Mouse (Mus musculus): ENCODE results near the gene Def6. TPM values are rescaled to one million over a fixed set of nuclear protein-coding genes. Genes with fewer than 3 reads are reported as not detected.
A peak's percentile ranks its signal among the peaks of the same experiment; 100 is the strongest.
"Not testable (repeated sequence)": the region's sequence is repeated elsewhere in the genome, so short reads cannot be mapped to it uniquely, and the experiment has no call there.

Def6 gene
- total RNA-seq, 2 experiments from 2014 or later: 2.8 to 3.3 TPM

DNA sequence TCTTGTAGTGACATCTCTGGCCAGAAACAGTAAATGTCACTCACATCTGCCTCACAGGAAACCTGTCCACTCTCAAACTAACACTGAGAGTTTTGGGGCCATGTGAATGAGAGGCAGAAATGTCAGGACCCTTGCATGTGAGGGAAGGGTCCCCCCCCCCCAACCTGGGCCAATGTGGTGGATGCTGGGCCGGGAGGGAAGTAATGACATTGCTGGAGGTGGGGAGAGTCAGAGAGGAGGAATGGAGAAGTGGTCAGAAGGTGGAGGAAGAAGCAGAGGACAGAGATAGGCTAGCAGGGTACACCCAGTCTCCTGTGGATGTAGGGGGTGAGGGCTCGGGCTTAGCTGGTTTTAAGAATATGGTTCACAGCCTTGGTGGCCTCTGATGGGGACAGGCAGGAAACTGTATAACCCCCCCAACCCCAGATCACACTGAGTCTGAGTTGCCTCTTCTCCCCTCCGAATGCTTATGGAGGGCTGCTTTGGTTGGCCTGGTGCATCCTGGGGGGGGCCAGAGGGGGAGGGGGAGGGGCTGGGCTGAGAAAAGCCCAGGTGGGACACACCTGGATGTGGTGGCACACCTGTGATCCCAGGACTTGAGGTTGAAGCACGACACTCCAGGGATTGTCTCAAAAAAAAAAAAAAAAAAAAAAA lies 2.0 kb downstream of the Def6 start:
- no peak for DNase-seq

DNA sequence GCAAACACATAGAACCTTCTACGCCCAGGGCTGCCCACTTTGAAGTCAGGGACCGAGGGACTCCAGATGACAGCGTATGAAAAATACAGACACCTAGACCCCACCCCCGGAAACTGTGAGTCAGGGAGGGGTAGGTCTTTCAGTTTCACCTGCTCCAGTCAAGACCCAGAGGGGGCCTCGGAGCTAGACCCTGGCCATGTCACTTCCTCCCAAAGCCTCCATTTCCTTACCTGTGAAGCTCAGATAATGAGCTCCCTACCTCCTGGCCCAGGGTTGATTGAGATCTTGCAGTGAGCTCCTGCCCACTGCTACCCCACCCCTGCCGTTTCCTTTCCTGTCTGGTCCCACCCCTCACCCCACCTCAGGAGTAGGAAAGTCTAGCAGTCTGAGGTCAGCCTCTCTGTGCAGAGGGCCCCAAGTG lies 4.4 kb downstream of the Def6 start:
- DNase-seq: no peak

- no peak for DNase-seq
Observed at GRCm38 (mm10) chr17:28212391-28212790, 4.8 kb downstream of the Def6 start.

DNA sequence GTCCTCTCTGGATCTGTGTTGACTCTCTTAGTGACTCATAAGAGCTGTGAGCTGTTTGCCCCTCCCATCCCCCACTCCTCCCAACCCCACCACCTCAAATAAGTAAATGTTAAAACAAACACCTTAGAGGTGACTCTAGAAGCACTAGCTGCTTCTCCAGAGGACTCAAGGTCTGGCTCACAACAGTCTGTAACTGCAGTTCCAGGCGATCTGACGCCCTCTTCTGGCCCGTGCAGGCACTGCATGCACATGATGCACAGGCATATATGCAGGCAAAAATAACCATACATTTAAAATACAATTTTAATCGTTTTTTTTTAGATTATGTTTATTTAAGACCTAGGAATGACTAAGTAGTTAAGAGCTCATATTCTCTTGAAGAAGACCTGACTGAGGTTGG lies 5.7 kb downstream of the Def6 start:
- no peak for DNase-seq

- DNase-seq: no peak
Observed at GRCm38 (mm10) chr17:28216791-28217190, 9.2 kb downstream of the Def6 start.

GRCm38 (mm10) chr17:28217721-28218649 lies 10.4 kb downstream of the Def6 start:
- DNase-seq: peak; percentile 33

GRCm38 (mm10) chr17:28222463-28222862 lies 14.9 kb downstream of the Def6 start:
- not testable (repeated sequence) for DNase-seq

- peak; percentile 91 for DNase-seq
Observed at GRCm38 (mm10) chr17:28223561-28224391, 16.2 kb downstream of the Def6 start.

GRCm38 (mm10) chr17:28224615-28225014 lies 17.0 kb downstream of the Def6 start:
- no peak for DNase-seq

DNA sequence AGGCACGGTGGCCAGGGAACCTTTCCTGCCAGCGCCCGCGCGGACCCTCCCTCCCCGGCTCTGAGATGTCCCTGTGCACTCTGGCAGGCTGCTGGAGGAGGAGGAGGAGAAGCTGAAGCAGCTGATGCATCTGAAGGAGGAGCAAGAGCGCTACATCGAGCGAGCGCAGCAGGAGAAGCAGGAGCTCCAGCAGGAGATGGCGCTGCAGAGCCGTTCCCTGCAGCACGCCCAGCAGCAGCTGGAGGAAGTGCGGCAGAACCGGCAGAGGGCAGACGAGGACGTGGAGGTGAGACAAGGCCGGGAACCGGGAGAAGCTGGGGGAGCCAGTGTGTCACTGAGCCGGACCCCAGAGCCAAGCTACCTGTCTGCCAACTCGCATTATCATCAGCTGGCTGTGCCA lies 18.4 kb downstream of the Def6 start:
- DNase-seq: peak; percentile 96

DNA sequence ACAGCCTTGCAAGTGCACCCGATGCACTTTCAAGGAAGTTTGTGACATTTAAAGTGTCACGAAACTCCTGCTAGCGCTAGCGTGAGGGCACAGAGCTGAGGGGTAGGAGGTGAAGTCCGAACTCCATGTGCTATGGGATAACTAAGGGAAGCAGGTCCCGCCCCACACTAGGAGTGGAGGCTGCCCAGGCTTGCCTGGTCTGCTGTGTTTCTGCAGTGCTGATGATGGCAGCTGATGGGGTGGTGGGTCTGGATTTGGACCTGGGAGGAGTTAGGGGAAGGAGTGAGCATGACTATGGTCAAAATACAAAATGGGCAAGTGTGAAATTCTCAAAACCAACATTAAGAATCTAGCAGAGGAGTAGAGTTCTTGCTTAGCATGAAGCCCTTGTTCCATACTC lies 22.9 kb downstream of the Def6 start:
- DNase-seq: no peak

DNA sequence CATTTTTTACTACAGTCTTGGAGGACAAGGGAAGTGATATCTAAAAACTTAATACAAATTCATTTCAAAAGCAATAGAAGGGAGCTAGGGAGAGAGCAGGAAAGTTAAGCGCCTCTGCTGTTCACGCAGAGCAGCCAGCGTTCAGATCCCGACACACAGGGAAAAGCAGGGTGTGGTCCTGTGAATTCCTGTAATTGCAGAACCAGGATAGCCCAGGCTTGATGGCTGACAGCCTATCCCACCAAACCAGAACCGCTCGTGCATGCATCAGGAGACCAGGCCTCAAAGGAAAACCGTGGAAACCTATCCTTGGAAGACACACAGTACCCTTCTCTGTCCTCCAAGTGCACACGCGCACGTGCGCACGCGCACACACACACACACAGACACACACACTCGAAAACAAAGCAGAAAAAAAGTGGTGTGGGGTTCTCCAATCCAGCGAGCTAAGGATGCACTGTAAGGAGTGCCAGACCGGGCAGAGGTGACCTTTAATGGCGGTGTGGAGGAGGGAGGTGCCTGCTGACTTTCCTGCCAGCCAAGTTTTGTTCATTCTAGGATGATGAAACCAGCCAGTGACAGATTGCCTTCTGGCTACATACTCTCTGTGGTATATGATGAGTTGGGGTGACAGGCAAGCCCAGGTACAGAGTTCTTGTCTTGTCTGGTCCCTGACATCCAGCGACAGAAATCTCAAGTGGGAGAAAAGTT lies 23.6 kb downstream of the Def6 start:
- DNase-seq: no peak

DNA sequence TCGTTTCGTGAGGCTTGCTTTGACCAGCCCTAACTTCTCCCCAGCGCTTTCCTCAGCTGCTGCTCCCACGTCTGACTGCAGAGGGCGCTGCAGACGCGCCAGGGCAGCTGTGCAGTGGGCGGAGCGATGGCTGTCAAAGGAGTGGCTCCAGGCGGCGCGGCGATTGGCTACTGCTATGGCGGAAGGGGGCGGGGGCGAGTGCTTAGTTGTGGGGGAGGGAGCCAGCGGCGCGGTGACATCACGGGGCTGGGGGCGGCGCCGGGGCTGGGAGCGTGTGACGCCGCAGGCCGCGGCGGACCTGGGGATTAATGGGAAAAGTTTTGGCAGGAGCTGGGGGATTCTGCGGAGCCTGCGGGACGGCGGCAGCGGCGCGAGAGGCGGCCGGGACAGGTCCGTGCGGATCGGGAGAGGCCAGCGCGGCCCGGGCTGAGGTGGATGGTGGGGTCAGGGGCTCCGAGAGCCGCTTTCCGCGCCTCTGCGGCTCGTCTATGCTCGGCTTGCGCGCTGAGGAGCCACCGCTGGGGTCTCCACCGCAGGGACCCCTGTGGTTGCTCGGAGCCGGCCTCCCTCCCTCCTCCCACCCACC lies 25.0 kb downstream of the Def6 start, which contains the start of gene Ppard:
Ppard (plus strand) TSS at position 226 of the 586 bp plus-strand sequence.
- peak; percentile 99 for DNase-seq

DNA sequence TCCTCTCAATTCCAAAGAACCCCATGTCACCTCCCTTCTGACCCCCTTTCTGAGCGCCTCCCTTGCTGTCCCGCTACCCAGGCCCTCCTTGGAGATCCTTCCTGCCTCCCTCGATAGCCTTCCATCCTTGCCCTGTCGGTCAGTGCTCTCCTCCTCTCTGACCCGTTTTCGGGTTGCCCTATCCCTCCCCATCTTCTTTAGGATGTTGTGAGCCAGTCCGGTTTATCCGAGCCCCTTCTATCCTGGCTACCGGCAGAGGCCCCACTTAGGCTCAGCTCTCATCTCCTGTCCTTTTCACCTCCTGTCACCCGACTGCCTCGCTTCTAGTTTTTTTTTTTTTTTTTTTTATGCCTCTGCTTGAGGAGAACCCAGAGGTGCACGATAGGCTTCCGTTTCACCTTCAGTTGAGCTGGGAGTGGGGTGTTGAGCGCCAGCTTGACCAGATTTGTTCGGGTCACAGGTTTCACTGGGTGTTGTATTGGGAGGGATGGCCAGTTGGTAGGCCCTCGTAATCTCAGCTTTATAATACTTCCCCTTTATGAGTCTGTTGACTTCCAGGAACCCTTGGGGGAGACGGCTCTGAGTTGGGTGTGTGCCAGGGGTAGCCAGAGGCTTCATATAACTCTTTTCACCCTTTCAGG lies 25.6 kb downstream of the Def6 start:
- DNase-seq: peak; percentile 63

- DNase-seq: no peak
Observed at GRCm38 (mm10) chr17:28234641-28235040, 27.1 kb downstream of the Def6 start.

- DNase-seq: peak; percentile 24
Observed at GRCm38 (mm10) chr17:28235982-28236635, 28.5 kb downstream of the Def6 start.

- no peak for DNase-seq
Observed at GRCm38 (mm10) chr17:28236636-28237015, 29.0 kb downstream of the Def6 start.

DNA sequence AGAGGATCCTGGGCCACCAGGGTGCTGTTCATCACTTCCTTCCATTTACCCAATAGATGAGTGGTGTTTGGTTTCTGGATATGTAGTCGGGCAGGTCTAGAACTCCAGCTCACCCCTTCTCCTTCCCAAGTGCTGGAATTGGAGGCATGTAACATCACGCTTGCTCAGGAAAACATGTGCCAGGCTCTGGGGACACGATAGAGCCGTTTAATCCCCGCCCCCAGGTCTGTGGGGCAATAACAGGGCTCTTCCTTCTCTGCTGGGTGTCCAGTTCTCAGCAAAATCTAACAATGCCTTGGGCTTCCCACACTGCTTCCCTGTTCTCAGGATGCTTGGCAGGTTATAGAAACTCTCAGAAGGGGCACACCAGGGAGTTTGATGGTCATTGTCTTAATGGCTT lies 29.8 kb downstream of the Def6 start:
- no peak for DNase-seq

DNA sequence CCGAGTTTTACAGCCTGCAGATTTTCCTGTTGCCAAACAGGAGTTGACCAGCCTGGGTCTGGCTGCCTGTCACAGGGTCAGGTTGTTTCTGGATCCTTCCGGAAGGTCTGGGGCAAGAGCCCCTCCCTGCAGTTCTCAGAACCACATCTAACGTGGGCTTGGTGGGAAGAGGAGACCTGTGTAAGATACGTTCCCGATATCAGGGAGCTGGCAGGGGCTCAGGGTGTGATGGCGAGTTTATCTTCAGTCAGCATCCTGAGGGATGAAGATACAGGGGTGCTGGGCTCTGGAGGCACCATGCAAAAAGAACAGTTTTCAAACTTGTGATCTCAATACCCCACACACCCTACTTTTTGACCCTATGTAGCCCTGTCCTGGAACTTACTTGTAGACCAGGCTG lies 30.3 kb downstream of the Def6 start:
- no peak for DNase-seq

GRCm38 (mm10) chr17:28240846-28241245 lies 33.3 kb downstream of the Def6 start:
- no peak for DNase-seq

GRCm38 (mm10) chr17:28242296-28242695 lies 34.7 kb downstream of the Def6 start:
- no peak for DNase-seq
